Mouse (Mus musculus) heart, postnatal 36 days (tissue): ENCODE data around the gene C1s2. TPM values are rescaled to one million over a fixed set of nuclear protein-coding genes. Genes with fewer than 3 reads are reported as not detected.
"Not testable (repeated sequence)": the region's sequence is repeated elsewhere in the genome, so short reads cannot be mapped to it uniquely, and the experiment has no call there.

Experiments used
- DNase-seq, 2 experiments: peaks; one replicate each; pipeline ENCODE4 v3.0.0; 2021 to 2022
- intact Hi-C: fragments of 180-260 bp; cut with DNase I; formaldehyde crosslinking; loops from one replicate; pipeline ENCODE4 v1.15.1; 2025
- total RNA-seq, 2 experiments: library from RNA; stranded (reverse); gene quantifications; 2 replicates each; pipeline ENCODE4 v1.2.3; 2021

The C1s2 gene
- total RNA-seq, result under 1 TPM; 0.53 to 0.57 TPM

DNA sequence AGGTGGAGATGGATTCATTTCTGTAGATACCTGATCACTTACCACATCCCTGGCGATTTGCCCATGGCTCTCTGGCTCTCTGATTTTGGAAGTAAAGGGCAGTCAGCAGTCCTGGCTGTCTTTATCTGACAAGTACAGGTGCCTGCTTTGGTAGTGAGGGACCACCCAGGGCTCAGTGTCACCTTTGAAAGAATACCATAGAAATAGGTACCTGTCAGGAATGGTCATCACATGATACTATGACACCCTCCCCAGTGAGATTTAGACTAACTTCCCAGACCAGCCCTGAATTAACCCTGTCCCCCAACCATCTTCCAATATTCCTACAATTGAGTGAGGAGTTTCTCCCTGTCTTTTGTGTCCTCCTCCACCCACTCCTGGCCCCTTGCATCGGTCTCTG, at the start of gene C1s2:
C1s2 (minus strand) TSS at position 101 of the 400 bp plus-strand sequence.
- intact Hi-C loops, result not testable (repeated sequence)

GRCm38 (mm10) chr6:124683591-124684417, 47.9 kb upstream of the C1s2 start:
- intact Hi-C loops, result no loop called here
- peak in 1 of 2 experiments; percentile 24 for DNase-seq

More for the DNA sequence above, at the start of gene C1s2:
- DNase-seq, result not testable (repeated sequence)

DNA sequence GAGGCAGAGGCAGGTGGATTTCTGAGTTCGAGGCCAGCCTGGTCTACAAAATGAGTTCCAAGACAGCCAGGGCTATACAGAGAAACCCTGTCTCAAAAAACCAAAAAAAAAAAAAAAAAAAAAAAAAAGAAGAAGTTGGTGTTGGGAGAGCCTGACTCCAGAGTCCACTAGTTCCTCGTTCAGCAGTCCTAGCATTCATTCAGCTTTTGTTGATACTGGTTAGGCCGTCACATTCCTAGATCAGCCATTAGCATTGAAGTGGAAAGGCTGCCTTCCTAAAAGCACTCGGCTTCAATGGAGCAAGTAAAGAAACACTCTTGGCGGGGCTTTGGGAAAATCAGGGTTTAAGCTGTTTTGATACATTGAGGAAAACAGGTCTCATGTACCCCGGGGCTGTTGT, 46.4 kb upstream of the C1s2 start:
- intact Hi-C loops, DNase-seq: not testable (repeated sequence)

- DNase-seq, result no peak
- intact Hi-C loops, result no loop called here
Observed at GRCm38 (mm10) chr6:124679486-124679885, 43.6 kb upstream of the C1s2 start.

DNA sequence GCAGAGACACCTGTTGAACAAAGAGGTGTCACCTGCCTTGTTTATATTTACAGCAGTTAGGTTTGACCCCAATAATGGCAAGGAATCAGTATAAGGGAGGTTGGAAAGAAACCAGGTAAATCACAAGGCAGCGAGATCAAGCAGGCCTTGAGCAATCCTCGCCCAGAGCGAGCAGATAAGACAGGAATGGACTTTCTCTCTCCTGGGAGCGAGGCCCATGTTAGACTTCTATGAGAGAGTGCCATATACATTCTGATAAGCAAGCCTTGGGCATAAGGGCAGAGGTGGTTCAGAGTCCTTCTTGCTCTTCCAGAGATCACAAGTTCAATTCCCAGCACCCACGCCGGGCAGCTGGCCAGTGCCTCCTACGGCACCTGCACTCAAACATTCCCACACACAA, 42.9 kb upstream of the C1s2 start:
- no peak for DNase-seq
- intact Hi-C loops, result no loop called here

GRCm38 (mm10) chr6:124676171-124676570, 40.3 kb upstream of the C1s2 start:
- intact Hi-C loops, result no loop called here
- no peak for DNase-seq

DNA sequence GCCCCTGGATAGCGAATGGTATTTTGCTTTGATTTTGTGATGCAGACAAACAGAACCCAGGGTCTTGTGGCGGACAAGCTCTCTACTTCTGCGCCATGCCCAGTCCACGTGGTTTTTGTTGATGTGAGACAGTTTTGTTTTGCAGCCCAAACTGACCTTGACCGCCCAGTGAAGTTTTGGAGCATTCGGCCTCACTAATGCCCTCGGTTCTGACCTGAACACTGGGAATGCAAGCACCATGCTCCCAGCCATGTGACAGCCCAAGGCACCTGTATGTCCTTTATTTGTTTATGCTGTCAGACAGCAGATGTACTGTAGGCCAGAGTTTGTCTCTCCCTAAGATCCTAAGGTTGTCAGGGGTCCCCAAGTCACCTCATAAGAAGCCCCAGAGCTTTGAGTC, 38.7 kb upstream of the C1s2 start:
- DNase-seq, result no peak
- intact Hi-C loops, result no loop called here

GRCm38 (mm10) chr6:124673619-124674018, 37.7 kb upstream of the C1s2 start:
- peak; percentile 51 to 53 for DNase-seq
- intact Hi-C loops, result no loop called here

GRCm38 (mm10) chr6:124672100-124672499, 36.2 kb upstream of the C1s2 start:
- intact Hi-C loops, result no loop called here
- DNase-seq, result no peak

DNA sequence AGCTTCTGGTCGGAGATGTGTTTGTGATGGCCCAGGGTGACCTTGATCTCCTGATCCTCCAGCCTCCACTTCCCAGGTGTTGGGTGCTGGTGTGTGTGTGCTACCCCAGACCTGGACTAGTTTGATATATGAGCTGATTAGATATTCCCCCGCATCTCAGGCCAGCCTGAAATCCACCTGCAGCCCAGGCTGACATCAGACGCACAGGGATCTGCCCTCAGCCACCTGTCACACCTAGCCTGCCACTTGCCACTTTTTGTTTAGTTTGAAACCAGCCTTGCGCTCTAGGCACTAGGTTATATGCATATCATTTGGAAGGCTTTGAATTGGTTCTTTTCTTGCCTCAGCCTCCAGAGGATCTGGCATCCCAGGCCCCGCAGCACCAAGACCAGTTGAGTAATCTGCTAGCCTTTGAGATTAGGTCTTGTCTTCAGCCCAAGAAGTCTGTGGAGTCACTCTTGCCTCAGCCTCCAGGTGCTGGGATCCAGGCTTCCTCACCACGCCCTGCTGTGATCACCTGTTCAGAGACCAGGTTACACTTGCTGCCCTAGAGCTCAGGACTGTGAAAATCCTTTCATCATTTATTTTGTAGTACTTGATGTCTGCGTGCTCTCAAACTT, 34.5 kb upstream of the C1s2 start:
- no peak for DNase-seq

GRCm38 (mm10) chr6:124669234-124669859, 33.5 kb upstream of the C1s2 start:
- no peak for DNase-seq
- intact Hi-C loops, result no loop called here

More for the DNA sequence above, 34.5 kb upstream of the C1s2 start:
- intact Hi-C loops, result no loop called here

DNA sequence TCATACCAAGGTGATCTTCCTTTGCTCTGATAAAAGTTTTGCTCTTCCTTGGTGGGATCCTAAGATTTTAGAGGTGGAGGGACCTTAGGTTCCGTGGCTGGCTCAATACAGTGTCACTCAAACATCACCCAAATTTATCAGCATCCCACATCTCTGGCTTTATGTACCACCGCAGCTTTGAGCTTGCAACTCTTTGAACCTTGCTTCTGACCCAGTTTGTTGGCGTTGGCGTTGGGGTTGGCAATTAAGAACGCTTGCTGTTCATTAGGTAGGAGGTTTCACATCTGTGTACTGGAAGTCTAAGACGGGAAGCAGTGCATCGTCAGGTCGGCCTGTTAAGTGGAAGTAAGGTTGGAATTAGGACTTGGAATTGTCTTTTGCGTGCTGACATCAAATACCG, 29.1 kb upstream of the C1s2 start:
- intact Hi-C loops, result no loop called here
- DNase-seq, result no peak

GRCm38 (mm10) chr6:124664256-124664655, 28.4 kb upstream of the C1s2 start:
- intact Hi-C loops, result loop anchor here (5.0 kb wide), 1 partner anchor 78 kb away; the partner anchor contains the start of gene Grcc10
- DNase-seq, result no peak

- no peak for DNase-seq
- intact Hi-C loops, result loop anchor here (2.0 to 5.0 kb wide), 3 partner anchors 49 to 93 kb away; partner anchors contain the start of genes Atn1, Emg1, Gm45234 and Grcc10
Observed at GRCm38 (mm10) chr6:124663424-124663795, 27.5 kb upstream of the C1s2 start.

GRCm38 (mm10) chr6:124662477-124663423, 26.9 kb upstream of the C1s2 start, which contains the start of gene Lpcat3:
TSS of gene Lpcat3 (plus strand) at chr6:124663027.
- peak; percentile 98 to 99 for DNase-seq
- intact Hi-C loops, result loop anchor here (2.0 to 5.0 kb wide), 3 partner anchors 50 to 94 kb away; partner anchors contain the start of genes Atn1, Emg1, Gm45234 and Grcc10

- intact Hi-C loops, result loop anchor here (2.0 to 5.0 kb wide), 3 partner anchors 51 to 95 kb away; partner anchors contain the start of genes Atn1, Emg1, Gm45234 and Grcc10
- no peak for DNase-seq
Observed at GRCm38 (mm10) chr6:124661995-124662394, 26.1 kb upstream of the C1s2 start.

DNA sequence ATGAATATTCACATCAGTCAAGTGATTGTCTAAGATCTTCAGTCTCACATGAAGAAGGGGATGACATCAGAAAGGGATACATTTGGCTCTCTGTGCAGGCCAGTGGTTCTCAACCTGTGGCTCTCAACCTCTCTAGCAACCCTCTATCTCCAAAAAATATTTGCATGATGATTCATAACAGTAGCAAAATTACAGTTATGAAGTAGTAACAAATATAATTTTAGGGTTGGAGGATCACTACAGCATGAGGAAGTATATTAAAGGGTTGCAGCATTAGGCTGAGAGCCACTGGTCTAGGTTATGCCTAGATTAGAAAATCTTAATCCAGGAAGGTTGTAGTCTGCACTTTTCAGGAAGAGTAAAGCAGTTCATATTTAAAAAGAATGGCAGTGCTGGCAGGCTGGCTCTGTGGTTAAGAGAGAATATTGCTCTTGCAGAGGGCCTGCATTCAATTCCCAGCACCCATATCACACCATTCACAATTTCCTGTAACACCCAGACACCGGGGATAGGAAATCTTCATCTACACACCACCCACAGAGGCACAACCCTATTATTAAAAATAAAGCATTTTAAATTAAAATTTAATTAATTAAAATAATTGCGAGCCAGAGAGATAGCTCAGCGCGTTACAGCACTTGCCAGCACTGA, 25.4 kb upstream of the C1s2 start:
- intact Hi-C loops, result loop anchor here (5.0 kb wide), 1 partner anchor 81 kb away; the partner anchor contains the start of gene Grcc10
- DNase-seq, result no peak

DNA sequence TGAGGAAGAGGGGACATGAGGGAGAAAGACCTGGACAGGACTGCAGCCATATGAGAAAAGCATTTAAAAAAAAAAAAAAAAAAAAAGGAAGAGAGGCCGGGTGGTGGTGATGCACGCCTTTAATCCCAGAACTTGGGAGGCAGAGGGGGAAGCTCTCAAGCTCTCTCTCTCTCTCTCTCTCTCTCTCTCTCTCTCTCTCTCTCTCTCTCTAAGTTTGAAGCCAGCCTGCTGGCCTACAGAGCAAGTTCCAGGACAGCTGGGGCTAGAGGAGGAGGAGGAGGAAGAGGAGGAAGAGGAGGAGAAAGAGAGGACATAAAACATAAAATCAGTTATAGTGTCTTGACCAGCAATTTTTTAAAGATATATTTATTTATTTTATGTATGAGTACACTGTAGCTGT, 22.2 kb upstream of the C1s2 start:
- DNase-seq, result no peak
- intact Hi-C loops, result no loop called here

- intact Hi-C loops, result no loop called here
- DNase-seq, result no peak
Observed at GRCm38 (mm10) chr6:124655893-124656292, 20.0 kb upstream of the C1s2 start.
